Mouse (Mus musculus): ENCODE data around the gene Slc15a1. TPM values are rescaled to one million over a fixed set of nuclear protein-coding genes. Genes with fewer than 3 reads are reported as not detected.

The Slc15a1 gene
- polyA plus RNA-seq, 1 experiment from 2014 or later, result not detected

Other genes starting within 250 kb of the Slc15a1 start
- 27.0 and 29.3 TPM in 2 replicates for gene Stk24, start 125.2 kb downstream of the Slc15a1 start, polyA plus RNA-seq (2015; fragmentation: Nextera tagmentation; extraction: Ambion mirVana)

All from liver, embryonic 15.5 days (tissue).